Mouse (Mus musculus): ENCODE data around the gene Tsr2.

GRCm38 (mm10) chrX:151076941-151077485 is 19.3 kb downstream of the Tsr2 start:
- TF ChIP-seq CTCF (IDR thresholded peaks at IDR 0.05; ENCODE audit: borderline replicate concordance, control insufficient read depth, extremely low read depth, insufficient read depth, low read length, poor library complexity), result no peak
- no peak for TF ChIP-seq POLR2A (IDR thresholded peaks at IDR 0.05; ENCODE audit: control insufficient read depth, extremely low read depth, insufficient read depth, low read length, poor library complexity)

Measured in thymus, adult 2 months (tissue).